Mouse (Mus musculus) gastrocnemius, postnatal 36 days (tissue): Measurements from ENCODE around the gene Chil4. TPM values are rescaled to one million over a fixed set of nuclear protein-coding genes. Genes with fewer than 3 reads are reported as not detected.
"Not testable (repeated sequence)": the region's sequence is repeated elsewhere in the genome, so short reads cannot be mapped to it uniquely, and the experiment has no call there.

ENCODE experiments used
- DNase-seq, 2 experiments: peaks; one replicate each; pipeline ENCODE4 v3.0.0; 2022
- intact Hi-C: fragments of 180-260 bp; cut with DNase I; formaldehyde crosslinking; loops from one replicate; pipeline ENCODE4 v1.15.1; 2025
- long read RNA-seq, 2 experiments: library from polyadenylated mRNA; stranded (forward); transcript quantifications; one replicate each; pipeline ENCODE4 v2.0.0; 2021
- total RNA-seq, 2 experiments: library from RNA; stranded (reverse); gene quantifications; 2 replicates each; pipeline ENCODE4 v1.2.3; 2021

Chil4 gene
- not detected for total RNA-seq
- long read RNA-seq, experiment 1 = 0 reads
- long read RNA-seq, experiment 2 = 0 reads

DNA sequence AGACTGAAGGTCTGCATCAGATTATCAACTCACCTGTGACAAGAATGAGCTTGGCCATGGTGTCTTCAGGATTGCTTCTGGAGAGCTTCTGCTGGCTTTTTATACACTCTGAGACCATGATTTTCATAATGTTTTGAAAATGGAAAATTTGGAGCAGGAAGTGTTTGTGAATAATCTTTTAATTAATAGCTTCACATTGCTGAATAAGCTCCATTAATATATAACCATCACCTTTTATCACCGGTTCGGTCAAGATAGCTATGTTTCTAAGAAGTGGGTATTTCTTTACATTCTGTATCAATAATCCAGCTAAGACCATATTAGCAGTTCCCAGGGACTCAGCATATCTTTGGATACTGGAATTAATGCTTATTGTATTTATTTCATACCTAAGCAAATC is at the start of gene Chil4:
TSS of gene Chil4 (minus strand) at position 101 of the 400 bp plus-strand sequence.
- intact Hi-C loops = no loop called here
- DNase-seq = no peak

DNA sequence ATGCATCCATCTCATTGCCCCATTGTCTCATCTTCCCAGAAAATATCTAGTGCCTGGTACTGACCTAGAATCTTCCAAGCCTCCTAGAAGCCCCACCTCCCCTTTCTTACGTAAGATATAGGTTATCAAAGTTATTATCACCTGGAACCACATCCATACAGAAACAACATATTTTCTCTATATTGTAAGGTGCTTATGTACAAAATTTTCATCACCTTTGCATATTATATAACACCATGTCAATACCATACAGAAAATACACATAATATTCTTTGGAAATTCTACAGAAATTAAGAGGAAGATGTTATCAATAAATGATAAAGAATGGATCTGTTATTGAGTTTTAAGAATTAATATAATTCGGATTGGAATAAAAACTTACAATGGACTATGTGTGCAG is 46.5 kb upstream of the Chil4 start:
- intact Hi-C loops = no loop called here
- DNase-seq = no peak

DNA sequence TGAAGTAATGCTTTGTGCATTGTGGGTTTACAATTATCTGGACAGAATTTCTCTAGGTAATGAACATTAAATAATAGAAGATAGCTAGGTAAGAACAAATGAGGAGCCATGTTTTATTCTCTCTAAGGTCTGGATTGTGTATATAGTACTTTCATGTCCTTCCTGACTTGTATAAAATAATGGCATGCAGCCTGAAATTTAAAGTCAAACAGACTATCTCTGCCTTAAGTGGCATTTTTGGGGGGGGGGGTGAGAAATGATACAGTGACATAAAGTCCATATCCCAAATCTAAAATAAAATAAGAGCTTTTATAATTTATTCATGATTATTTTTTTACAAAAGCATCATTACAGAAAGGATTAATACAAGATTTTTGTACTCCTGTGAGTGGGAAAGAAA is 45.5 kb upstream of the Chil4 start:
- intact Hi-C loops = no loop called here
- no peak for DNase-seq

DNA sequence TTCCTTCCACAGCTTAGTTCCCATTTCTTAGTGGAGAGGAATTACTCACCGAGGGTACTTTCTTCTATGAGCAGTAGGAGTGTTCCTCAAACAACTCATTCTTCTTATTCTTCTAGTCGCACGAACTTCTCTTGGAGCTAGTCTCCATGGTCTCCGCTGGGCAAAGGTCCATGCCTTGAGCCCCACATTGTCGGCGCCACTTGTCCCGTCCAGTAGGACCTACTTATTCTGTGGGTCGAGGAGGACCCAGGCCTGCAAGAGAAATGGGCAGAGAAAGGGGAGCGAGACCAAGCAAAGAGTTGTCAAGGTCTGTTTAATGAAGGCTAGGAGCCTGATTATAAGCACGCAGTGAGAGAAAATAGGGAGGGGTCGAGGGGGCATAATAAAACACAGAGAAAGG is 37.8 kb upstream of the Chil4 start:
- DNase-seq, intact Hi-C loops: not testable (repeated sequence)

DNA sequence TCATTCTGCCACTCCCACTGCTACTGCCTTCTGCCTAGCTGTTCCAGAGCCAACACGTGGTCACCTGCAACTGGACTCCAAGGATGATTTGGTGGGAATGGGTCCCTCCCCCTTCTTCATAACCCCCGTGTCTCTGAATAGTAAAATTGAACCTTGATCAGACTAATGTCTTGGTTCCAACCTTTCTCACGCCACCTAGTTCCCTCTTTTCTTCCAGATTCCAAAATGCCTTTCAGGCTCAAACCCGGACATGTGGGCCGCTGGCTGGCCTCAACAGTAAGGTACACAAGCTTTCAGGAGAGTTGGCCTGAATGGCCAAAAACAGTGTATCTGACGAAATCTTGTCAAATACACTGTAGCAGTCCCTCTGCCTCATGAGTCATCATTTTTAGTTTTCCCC is 33.4 kb upstream of the Chil4 start:
- no peak for DNase-seq
- intact Hi-C loops = no loop called here

DNA sequence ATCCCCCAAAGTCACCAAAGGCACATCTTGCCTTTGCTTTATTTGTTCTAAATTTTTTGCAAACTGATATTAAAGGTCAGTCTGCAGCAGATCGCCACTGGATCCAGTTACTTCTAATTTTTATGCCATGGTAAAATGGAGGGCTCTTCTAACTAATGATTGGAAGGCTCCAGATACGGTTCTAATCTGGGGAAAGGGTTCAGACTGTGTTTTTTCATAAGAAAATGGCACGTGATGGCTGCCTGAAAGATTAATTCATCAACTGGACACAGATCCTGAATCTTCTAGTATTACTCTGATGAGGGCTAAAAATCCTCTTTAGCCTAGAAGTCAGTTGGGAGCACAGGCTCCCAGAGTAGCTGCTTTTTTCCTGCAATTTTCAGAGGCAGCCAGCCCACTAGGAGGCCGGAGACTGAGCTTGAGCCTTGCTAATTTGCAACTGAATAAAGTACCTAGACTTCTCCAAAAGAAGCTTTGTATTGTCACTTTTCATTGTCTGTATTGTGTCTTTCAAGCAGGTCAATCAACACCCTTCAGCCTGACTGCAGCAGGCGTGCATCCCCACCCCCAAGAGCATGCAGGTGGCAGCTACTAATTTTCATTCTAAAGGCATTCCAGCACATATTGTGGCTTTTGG is 31.6 kb upstream of the Chil4 start:
- DNase-seq, intact Hi-C loops: not testable (repeated sequence)

DNA sequence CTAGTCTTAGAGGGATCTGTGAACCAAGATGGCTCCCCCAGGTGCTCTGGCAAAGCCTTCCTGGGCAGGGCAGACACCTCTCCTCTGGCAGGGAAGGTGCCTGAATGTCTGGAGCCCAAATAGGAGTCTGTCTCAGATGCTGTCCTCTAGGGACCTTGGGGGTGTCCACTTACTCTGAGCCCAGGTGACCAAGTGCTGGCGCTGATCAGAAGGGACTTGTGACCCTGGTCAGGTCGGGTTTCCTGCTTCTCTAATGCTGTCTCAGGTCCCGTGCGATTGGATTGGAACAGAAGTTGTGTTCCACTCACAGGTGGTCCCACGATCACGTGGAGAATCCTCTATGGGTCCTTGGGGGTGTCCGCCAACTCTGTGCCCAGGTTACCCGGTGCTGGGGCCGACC is 28.1 kb upstream of the Chil4 start:
- DNase-seq, intact Hi-C loops: not testable (repeated sequence)

DNA sequence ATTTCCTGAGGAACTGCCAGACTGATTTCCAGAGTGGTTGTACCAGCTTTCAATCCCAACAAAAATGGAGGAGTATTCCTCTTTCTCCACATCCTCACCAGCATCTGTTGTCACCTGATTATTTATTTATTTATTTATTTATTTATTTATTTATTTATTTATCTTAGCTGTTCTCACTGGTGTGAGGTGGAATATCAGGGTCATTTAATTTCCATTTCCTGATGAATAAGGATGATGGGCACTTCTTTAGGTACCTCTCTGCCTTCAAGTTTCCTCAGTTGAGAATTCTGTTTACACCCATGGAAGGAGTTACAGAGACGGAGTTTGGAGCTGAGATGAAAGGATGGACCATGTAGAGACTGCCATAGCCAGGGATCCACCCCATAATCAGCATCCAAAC is 20.9 kb upstream of the Chil4 start:
- intact Hi-C loops, DNase-seq: not testable (repeated sequence)

DNA sequence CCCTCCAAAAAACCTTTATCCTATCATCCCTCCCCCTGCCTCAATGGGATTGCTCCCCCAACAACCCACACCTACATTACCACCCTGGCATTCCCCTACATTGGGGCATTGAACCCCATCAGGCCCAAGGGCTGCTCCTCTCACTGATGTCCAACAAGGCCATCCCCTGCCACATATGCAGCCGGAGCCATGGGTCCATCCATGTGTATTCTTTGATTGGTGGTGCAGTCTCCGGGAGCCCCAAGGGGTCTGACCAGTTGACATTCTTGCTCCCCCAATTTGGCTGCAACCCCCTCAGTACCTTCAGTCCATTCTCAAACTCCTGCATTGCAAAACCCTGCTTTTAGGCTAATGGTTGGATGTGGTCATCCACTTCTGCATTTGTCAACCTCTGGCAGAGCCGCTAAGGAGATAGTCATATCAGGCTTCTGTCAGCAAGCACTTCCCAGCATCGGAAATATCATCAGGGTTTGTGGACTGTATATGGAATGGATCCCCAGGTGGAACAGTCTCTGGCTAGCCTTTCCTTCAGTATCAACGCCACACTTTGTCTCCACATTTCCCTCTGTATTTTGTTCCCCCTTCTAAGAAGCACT is 20.0 kb upstream of the Chil4 start:
- DNase-seq = no peak
- intact Hi-C loops = no loop called here

DNA sequence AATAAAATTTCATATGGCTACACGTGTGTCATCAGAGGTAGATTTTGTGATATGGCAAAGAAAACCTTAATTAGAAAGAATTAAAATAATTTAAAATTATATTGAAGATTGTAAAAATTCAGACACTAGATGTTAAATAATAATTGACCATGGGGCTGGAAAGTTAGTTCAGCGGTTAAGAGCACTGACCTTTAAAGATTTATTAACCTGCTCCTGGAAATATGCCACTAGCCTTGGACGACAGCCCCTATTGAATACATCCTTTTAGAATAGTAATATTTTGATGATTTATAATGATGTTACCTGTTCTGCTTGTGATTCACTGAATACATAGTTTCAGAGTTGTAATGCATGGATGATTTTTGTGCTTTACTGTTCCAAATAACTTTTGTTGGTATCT is 4.1 kb upstream of the Chil4 start:
- DNase-seq, intact Hi-C loops: not testable (repeated sequence)

DNA sequence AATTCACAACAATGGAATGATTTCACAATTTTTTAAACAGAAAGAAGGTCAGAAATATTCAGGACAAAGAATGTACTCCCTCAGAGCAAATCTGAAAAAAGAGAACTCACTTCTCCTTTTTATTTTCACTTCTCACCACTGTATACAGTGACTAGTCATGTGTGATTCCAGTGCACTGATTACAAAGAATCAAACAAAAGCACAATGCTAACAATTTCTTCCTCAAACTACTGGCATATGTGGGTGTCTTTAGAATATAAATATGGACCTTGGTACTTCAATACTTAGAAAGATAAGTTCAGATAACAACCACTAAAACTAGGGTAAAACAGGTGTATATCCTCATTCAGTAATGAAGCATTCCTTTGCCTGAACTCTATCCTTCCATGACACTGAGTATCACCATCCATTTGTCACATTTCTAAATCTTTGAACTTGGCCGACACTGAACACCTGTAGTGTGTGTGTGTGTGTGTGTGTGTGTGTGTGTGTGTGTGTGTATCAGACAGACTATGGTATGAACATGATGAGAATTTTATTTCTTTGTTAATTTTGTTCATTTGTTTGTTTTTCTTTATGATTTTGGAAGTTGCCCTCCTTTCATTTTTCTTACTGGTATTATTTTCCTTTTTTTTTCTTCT is 2.4 kb upstream of the Chil4 start:
- intact Hi-C loops = no loop called here

DNA sequence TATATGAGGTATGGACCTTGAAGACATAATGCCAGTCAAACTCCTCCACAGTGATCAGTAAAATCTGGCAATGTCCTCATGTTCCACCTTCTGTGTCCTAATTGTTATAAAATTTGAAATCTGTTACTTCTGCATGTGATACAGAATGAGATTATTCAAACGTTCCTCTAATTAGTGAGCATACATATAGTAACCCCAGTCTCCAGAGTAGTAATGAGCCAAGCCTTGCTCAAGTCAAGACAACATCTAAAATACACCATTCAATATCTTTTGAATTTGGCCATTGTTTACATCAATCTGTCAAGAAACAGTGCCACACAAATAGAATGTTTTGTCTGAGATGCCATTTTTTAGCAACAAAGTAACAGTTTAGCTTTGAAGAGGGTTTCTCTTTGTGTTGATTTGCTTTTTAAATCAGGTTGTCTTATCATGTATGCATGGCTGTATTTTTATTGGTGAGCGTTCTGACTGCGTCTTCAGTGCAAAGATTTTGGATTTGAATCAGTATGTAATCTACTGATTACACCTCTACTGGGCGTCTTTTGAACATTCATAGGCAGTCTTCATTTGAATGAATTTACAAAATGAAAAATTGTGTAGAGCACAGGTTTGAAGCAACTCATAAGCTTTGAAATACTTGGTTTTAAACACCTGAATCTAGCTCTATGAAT is 888 bp downstream of the Chil4 start:
- DNase-seq, intact Hi-C loops: not testable (repeated sequence)

More for the DNA sequence above, 2.4 kb upstream of the Chil4 start:
- no peak for DNase-seq

DNA sequence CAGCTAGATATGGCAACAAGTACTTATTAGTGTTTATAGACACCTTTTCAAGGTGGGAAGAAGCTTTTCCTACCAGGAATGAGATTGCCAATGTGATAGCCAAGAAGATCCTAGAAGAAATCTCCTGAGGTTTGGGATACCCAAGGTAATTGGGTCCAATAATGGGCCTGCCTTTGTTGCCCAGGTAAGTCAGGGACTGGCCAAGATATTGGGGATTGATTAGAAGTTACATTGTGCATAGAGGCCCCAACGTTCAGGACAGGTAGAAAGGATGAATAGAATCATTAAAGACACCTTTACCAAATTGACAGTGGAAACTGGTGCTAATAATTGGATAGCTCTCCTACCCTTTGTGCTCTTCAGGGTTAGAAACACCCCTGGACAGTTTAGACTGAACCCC is 21.3 kb downstream of the Chil4 start:
- DNase-seq, intact Hi-C loops: not testable (repeated sequence)

DNA sequence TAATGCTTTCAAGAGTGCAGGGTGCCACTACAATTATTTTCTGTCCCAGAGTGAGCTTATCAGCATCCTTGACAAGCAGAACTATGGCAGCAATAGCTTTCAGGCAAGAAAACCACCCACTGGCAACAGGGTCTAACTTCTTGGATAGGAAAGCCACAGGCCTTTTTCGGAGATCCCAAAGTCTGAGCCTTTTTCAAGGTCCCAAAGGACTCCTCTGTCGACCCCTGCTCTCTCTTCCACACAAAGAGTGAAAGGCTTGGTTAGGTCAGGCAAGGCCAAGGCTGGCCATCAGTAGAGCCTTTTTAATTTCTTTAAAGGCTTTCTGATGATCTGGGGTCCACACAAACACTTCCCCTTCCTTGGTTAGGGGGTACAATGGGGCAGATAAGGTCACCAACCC is 22.1 kb downstream of the Chil4 start:
- intact Hi-C loops, DNase-seq: not testable (repeated sequence)

DNA sequence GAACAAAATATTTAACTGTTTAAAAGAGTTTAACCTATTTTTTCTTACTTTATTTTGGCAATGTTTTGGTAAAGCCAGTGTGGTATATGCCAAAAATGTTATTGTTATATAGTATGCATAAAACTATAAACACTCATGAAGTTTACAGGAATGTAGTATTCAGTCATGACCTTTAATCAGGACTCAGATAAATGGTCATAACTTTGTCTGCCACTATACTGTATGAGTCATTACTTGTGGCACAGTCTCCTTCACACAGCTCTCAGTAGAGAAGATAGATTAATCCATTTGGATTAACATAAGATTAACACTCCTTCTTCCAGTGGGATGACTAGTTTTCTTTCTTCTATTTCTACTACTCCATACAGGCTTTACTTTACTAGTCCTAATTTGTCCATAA is 23.0 kb downstream of the Chil4 start:
- intact Hi-C loops = no loop called here
- DNase-seq = no peak

DNA sequence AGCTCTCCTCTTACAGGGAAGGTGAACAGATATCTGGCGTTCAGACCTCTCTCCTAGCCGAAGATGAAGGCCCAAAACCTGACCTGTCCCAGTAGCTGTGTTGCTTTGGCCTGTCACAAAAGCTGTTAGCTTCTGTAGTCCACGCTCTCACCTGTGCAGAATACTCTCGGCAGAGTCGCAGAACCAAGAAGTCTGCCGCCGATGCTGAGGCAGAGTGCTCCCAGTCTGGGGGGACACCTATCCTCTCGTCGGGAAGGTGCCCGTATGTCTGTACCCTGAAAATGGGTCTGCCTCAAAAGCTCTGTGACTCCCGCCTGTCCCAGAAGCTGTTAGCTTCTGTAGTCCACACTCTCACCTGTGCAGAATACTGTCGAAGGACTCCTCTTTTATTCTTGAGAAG is 23.8 kb downstream of the Chil4 start:
- no peak for DNase-seq

DNA sequence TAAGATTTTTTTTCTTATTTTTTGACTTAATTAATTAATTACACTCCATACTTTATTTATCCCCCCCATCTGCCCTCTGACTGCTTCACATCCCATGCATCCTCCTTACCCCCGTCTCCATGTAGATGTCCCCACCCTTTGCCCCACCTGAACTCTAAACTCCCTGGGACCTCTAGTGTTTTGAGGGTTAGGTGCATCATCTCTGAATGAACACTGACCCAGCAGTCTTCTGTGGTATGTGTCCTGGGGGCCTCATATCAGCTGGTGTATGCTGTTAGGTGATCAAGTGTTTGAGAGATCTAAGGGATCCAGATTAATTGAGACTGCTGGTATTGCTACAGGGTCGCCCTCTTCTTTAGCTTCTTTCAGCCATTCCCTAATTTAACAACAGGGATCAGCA is 31.3 kb downstream of the Chil4 start:
- intact Hi-C loops = no loop called here

More for the DNA sequence above, 23.8 kb downstream of the Chil4 start:
- intact Hi-C loops = no loop called here

DNA sequence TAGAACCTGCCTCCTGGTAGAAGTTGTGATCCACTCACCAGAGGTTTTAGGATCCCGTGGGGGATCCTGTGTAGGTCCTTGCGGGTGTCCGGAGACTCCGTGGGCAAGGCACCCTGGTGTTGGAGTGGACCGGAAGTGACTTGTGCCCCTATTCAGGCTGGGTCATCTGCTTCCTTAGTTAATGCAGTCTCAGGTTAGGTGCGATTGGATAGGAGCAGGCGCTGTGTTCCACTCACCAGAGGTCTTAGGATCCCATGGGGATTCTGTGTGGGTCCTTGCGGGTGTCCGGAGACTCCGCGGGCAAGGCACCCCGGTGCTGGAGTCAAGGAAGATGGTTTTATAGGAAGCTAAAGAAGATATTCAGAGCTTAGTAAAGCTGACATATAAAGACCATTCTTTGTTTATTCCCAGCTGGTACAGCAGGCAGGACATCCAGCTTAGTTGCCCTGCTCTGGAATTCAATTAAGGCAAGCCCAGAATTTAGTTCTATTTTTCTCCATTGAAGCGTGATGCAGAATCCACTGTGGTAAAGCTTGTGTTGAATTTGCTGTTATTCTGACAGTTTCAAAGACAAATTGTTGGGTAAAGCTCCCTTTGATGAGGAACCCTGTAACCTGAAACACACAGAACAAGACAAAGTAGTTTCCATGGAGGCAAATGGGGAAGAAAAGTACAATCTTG is 41.7 kb downstream of the Chil4 start:
- intact Hi-C loops = no loop called here
- no peak for DNase-seq

More for the DNA sequence above, 31.3 kb downstream of the Chil4 start:
- no peak for DNase-seq

DNA sequence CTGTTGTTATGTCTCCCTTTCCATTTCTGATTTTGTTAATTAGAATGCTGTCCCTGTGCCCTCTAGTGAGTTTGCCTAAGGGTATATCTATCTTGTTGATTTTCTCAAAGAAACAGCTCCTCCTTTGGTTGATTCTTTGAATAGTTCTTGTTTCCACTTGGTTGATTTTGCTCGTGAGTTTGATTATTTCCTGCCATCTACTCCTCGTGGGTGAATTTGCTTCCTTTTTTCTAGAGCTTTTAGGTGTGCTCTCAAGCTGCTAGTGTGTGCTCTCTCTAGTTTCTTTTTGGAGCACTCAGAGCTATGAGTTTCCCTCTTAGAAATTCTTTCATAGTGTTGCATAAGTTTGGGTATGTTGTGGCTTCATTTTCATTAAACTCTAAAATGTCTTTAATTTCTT is 44.3 kb downstream of the Chil4 start:
- DNase-seq, intact Hi-C loops: not testable (repeated sequence)

DNA sequence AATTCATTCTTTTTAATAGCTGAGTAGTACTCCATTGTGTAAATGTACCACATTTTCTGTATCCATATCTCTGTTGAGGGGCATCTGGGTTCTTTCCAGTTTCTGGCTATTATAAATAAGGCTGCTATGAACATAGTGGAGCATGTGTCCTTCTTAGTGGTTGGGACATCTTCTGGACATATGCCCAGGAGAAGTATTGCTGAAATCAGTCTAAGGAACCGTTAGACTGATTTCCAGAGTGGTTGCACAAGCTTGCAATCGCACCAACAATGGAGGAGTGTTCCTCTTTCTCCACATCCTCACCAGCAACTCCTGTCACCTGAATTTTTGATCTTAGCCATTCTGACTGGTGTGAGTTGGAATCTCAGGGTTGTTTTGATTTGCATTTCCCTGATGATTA is 46.8 kb downstream of the Chil4 start:
- DNase-seq, intact Hi-C loops: not testable (repeated sequence)
